Mouse (Mus musculus): ENCODE data around the gene Pbx4. TPM values are rescaled to one million over a fixed set of nuclear protein-coding genes. Genes with fewer than 3 reads are reported as not detected.

Pbx4 gene
- total RNA-seq, 1 experiment: 5.2 TPM

GRCm38 (mm10) chr8:69907106-69907505, 74.8 kb downstream of the Pbx4 start:
- Histone ChIP-seq H3K9ac (ENCODE audit: insufficient read depth, low read depth, low read length, poor library complexity, severe bottlenecking) (no peak overlapping the region), H3K4me3 (ENCODE audit: insufficient read depth in 1 of 2, low read depth in 1 of 2, low read length in 2 of 2, poor library complexity in 1 of 2, severe bottlenecking in 1 of 2) (no peak overlapping the region), H3K4me1 (ENCODE audit: control insufficient read depth in 2 of 2, insufficient read depth in 2 of 2, low read length in 2 of 2, poor library complexity in 1 of 2) (peaks cover 0 to 14% of the 10 kb centered on the region in 2 experiments; a peak in 2 of 4 replicates), H3K9me3 (ENCODE audit: control insufficient read depth, insufficient read depth, low read depth, low read length) (no peaks in the 10 kb centered on the region), H3K27ac (ENCODE audit: insufficient read depth, low read depth, low read length, poor library complexity, severe bottlenecking) (no peak overlapping the region), H3K36me3 (ENCODE audit: control insufficient read depth, insufficient read depth, low read length, poor library complexity, severe bottlenecking) (peaks cover 40% of the 10 kb centered on the region)
- TF ChIP-seq HCFC1 (IDR thresholded peaks at IDR 0.05; ENCODE audit: borderline replicate concordance, insufficient read depth, low read length): no peak
- DNase-seq (ENCODE audit: low read depth, low spot score): no peak
- in situ Hi-C loops (cut with MboI; ENCODE audit: low sequenced_read_pairs in 2 of 2, unreplicated experiment in 2 of 2): no loop called here

GRCm38 (mm10) chr8:69911917-69912316, 79.6 kb downstream of the Pbx4 start:
- in situ Hi-C loops (cut with MboI; ENCODE audit: low sequenced_read_pairs in 2 of 2, unreplicated experiment in 2 of 2): no loop called here
- no peak for DNase-seq (ENCODE audit: low read depth, low spot score)
- no peak for TF ChIP-seq HCFC1 (IDR thresholded peaks at IDR 0.05; ENCODE audit: borderline replicate concordance, insufficient read depth, low read length)
- TF ChIP-seq ZNF384 (IDR thresholded peaks at IDR 0.05; ENCODE audit: low read depth, low read length): no peak
- no peak for TF ChIP-seq MAFK (IDR thresholded peaks at IDR 0.05; ENCODE audit: insufficient read depth, low read depth, low read length)
- no peak for TF ChIP-seq ZC3H11A (IDR thresholded peaks at IDR 0.05; ENCODE audit: borderline replicate concordance, low read depth, low read length)
- TF ChIP-seq CHD2 (IDR thresholded peaks at IDR 0.05; ENCODE audit: low read depth, low read length): no peak
- Histone ChIP-seq H3K36me3 (ENCODE audit: control insufficient read depth, insufficient read depth, low read length, poor library complexity, severe bottlenecking) (peaks cover 83% of the 10 kb centered on the region), H3K9me3 (ENCODE audit: control insufficient read depth, insufficient read depth, low read depth, low read length) (no peaks in the 10 kb centered on the region), H3K9ac (ENCODE audit: insufficient read depth, low read depth, low read length, poor library complexity, severe bottlenecking) (no peak overlapping the region), H3K4me1 (ENCODE audit: control insufficient read depth in 2 of 2, insufficient read depth in 2 of 2, low read length in 2 of 2, poor library complexity in 1 of 2) (peaks cover 0 to 3% of the 10 kb centered on the region in 2 experiments; a peak in 1 of 4 replicates), H3K27ac (ENCODE audit: insufficient read depth, low read depth, low read length, poor library complexity, severe bottlenecking) (no peak overlapping the region), H3K4me3 (ENCODE audit: insufficient read depth in 1 of 2, low read depth in 1 of 2, low read length in 2 of 2, poor library complexity in 1 of 2, severe bottlenecking in 1 of 2) (no peak overlapping the region)

GRCm38 (mm10) chr8:69912478-69913074, 80.3 kb downstream of the Pbx4 start:
- DNase-seq (ENCODE audit: low read depth, low spot score): no peak
- H3K9ac ChIP-seq (ENCODE audit: insufficient read depth, low read depth, low read length, poor library complexity, severe bottlenecking): no peak overlapping the region
- peaks cover 90% of the 10 kb centered on the region for H3K36me3 ChIP-seq (ENCODE audit: control insufficient read depth, insufficient read depth, low read length, poor library complexity, severe bottlenecking)
- no peak for TF ChIP-seq ZNF384 (IDR thresholded peaks at IDR 0.05; ENCODE audit: low read depth, low read length)
- no peak for TF ChIP-seq MAFK (IDR thresholded peaks at IDR 0.05; ENCODE audit: insufficient read depth, low read depth, low read length)
- TF ChIP-seq CHD2 (IDR thresholded peaks at IDR 0.05; ENCODE audit: low read depth, low read length): no peak
- no peak for TF ChIP-seq HCFC1 (IDR thresholded peaks at IDR 0.05; ENCODE audit: borderline replicate concordance, insufficient read depth, low read length)
- TF ChIP-seq ZC3H11A (IDR thresholded peaks at IDR 0.05; ENCODE audit: borderline replicate concordance, low read depth, low read length): no peak
- no peaks in the 10 kb centered on the region for H3K9me3 ChIP-seq (ENCODE audit: control insufficient read depth, insufficient read depth, low read depth, low read length)
- in situ Hi-C loops (cut with MboI; ENCODE audit: low sequenced_read_pairs in 2 of 2, unreplicated experiment in 2 of 2): no loop called here
- no peak overlapping the region for H3K27ac ChIP-seq (ENCODE audit: insufficient read depth, low read depth, low read length, poor library complexity, severe bottlenecking)
- H3K4me3 ChIP-seq (ENCODE audit: insufficient read depth in 1 of 2, low read depth in 1 of 2, low read length in 2 of 2, poor library complexity in 1 of 2, severe bottlenecking in 1 of 2): no peak overlapping the region
- H3K4me1 ChIP-seq (ENCODE audit: control insufficient read depth in 2 of 2, insufficient read depth in 2 of 2, low read length in 2 of 2, poor library complexity in 1 of 2): peaks cover 0 to 3% of the 10 kb centered on the region in 2 experiments; a peak in 1 of 4 replicates

- in situ Hi-C loops (cut with MboI; ENCODE audit: low sequenced_read_pairs in 2 of 2, unreplicated experiment in 2 of 2): no loop called here
- Histone ChIP-seq H3K9ac (ENCODE audit: insufficient read depth, low read depth, low read length, poor library complexity, severe bottlenecking) (no peak overlapping the region), H3K4me3 (ENCODE audit: insufficient read depth in 1 of 2, low read depth in 1 of 2, low read length in 2 of 2, poor library complexity in 1 of 2, severe bottlenecking in 1 of 2) (no peak overlapping the region), H3K27ac (ENCODE audit: insufficient read depth, low read depth, low read length, poor library complexity, severe bottlenecking) (no peak overlapping the region), H3K36me3 (ENCODE audit: control insufficient read depth, insufficient read depth, low read length, poor library complexity, severe bottlenecking) (peaks cover 85% of the 10 kb centered on the region), H3K4me1 (ENCODE audit: control insufficient read depth in 2 of 2, insufficient read depth in 2 of 2, low read length in 2 of 2, poor library complexity in 1 of 2) (no peaks in the 10 kb centered on the region), H3K9me3 (ENCODE audit: control insufficient read depth, insufficient read depth, low read depth, low read length) (no peaks in the 10 kb centered on the region)
- DNase-seq (ENCODE audit: low read depth, low spot score): no peak
- no peak for TF ChIP-seq MAFK (IDR thresholded peaks at IDR 0.05; ENCODE audit: insufficient read depth, low read depth, low read length)
- TF ChIP-seq ZNF384 (IDR thresholded peaks at IDR 0.05; ENCODE audit: low read depth, low read length): no peak
- no peak for TF ChIP-seq HCFC1 (IDR thresholded peaks at IDR 0.05; ENCODE audit: borderline replicate concordance, insufficient read depth, low read length)
- TF ChIP-seq CHD2 (IDR thresholded peaks at IDR 0.05; ENCODE audit: low read depth, low read length): no peak
- TF ChIP-seq ZC3H11A (IDR thresholded peaks at IDR 0.05; ENCODE audit: borderline replicate concordance, low read depth, low read length): no peak
Measured at GRCm38 (mm10) chr8:69914526-69914925, 82.2 kb downstream of the Pbx4 start.

- in situ Hi-C loops (cut with MboI; ENCODE audit: low sequenced_read_pairs in 2 of 2, unreplicated experiment in 2 of 2): no loop called here
- Histone ChIP-seq H3K4me1 (ENCODE audit: control insufficient read depth in 2 of 2, insufficient read depth in 2 of 2, low read length in 2 of 2, poor library complexity in 1 of 2) (peaks cover 3 to 5% of the 10 kb centered on the region in 2 experiments; a peak in 3 of 4 replicates), H3K4me3 (ENCODE audit: insufficient read depth in 1 of 2, low read depth in 1 of 2, low read length in 2 of 2, poor library complexity in 1 of 2, severe bottlenecking in 1 of 2) (no peak overlapping the region), H3K27ac (ENCODE audit: insufficient read depth, low read depth, low read length, poor library complexity, severe bottlenecking) (no peak overlapping the region), H3K9ac (ENCODE audit: insufficient read depth, low read depth, low read length, poor library complexity, severe bottlenecking) (no peak overlapping the region), H3K36me3 (ENCODE audit: control insufficient read depth, insufficient read depth, low read length, poor library complexity, severe bottlenecking) (peaks cover 74% of the 10 kb centered on the region), H3K9me3 (ENCODE audit: control insufficient read depth, insufficient read depth, low read depth, low read length) (no peaks in the 10 kb centered on the region)
- DNase-seq (ENCODE audit: low read depth, low spot score): no peak
- TF ChIP-seq ZNF384 (IDR thresholded peaks at IDR 0.05; ENCODE audit: low read depth, low read length) (peak; percentile 54; the same call in 1 of the 2 replicates), CHD2 (IDR thresholded peaks at IDR 0.05; ENCODE audit: low read depth, low read length) (no peak)
Measured at GRCm38 (mm10) chr8:69915748-69916147, 83.5 kb downstream of the Pbx4 start.
